8 mouse cellular contexts compared by ENCODE assay signal in genomic region chr6:99096105-99096775, GRCm38 (mm10).
A peak's percentile ranks its signal among the peaks of the same experiment; 100 is the strongest.
DNase-seq lines count a peak whose midpoint lies in the region; ATAC-seq and TF ChIP-seq lines count a peak whose summit lies in the region.

No protein-coding gene starts in this region.

- no peak overlapping the region for H3K9ac ChIP-seq in hindbrain, embryonic 14.5 days
- H3K9ac ChIP-seq in limb, embryonic 14.5 days (ENCODE audit: low read depth, low read length, severe bottlenecking), result peak overlapping the region; percentile 34
- no peak overlapping the region for H3K9ac ChIP-seq in midbrain, embryonic 13.5 days (replicated peaks)
- H3K9ac ChIP-seq in stomach, embryonic 14.5 days (replicated peaks; ENCODE audit: low read depth, low read length), result peak overlapping the region; percentile 39

- WGBS in hindbrain, embryonic 14.5 days, result 34% methylated on average over 12 of the region's 12 CpGs
- WGBS in limb, embryonic 14.5 days, result 24% methylated on average over 12 of the region's 12 CpGs
- 28% methylated on average over 12 of the region's 12 CpGs for WGBS in midbrain, embryonic 13.5 days
- 4% methylated on average over 12 of the region's 12 CpGs for WGBS in stomach, embryonic 14.5 days

- ATAC-seq in CD4-positive, CD25-positive, alpha-beta regulatory T cell, adult 4 months, result peak; percentile 69
- no peak for ATAC-seq in hindbrain, embryonic 14.5 days (ENCODE audit: low FRiP score)
- ATAC-seq in limb, embryonic 14.5 days (ENCODE audit: low FRiP score, low read depth), result no peak
- ATAC-seq in midbrain, embryonic 13.5 days, result no peak
- peak; percentile 42 for ATAC-seq in stomach, embryonic 14.5 days (ENCODE audit: insufficient number of reproducible peaks, insufficient read depth, low FRiP score, low read depth)

- peak overlapping the region; percentile 38 for H3K4me2 ChIP-seq in hindbrain, embryonic 14.5 days (replicated peaks)
- peak overlapping the region; percentile 40 for H3K4me2 ChIP-seq in limb, embryonic 14.5 days (replicated peaks; ENCODE audit: low read depth, low read length, severe bottlenecking)
- H3K4me2 ChIP-seq in midbrain, embryonic 13.5 days (replicated peaks), result peak overlapping the region; percentile 35; the same call in 1 of the 2 replicates
- peak overlapping the region; percentile 48 for H3K4me2 ChIP-seq in stomach, embryonic 14.5 days (replicated peaks; ENCODE audit: low read depth, low read length)

- no peak overlapping the region for H3K27ac ChIP-seq in hindbrain, embryonic 14.5 days
- no peak overlapping the region for H3K27ac ChIP-seq in limb, embryonic 14.5 days (replicated peaks; ENCODE audit: low read depth, low read length)
- no peak overlapping the region for H3K27ac ChIP-seq in midbrain, embryonic 13.5 days
- H3K27ac ChIP-seq in stomach, embryonic 14.5 days (ENCODE audit: low read length), result peak overlapping the region; percentile 92

- peaks cover 9% of the 10 kb centered on the region for H3K27me3 ChIP-seq in hindbrain, embryonic 14.5 days (ENCODE audit: control insufficient read depth, insufficient read depth, low read length)
- no peaks in the 10 kb centered on the region for H3K27me3 ChIP-seq in limb, embryonic 14.5 days (ENCODE audit: control insufficient read depth, insufficient read depth, low read length)
- H3K27me3 ChIP-seq in midbrain, embryonic 13.5 days, result peaks cover 7% of the 10 kb centered on the region; the same call in 1 of the 2 replicates
- no peaks in the 10 kb centered on the region for H3K27me3 ChIP-seq in stomach, embryonic 14.5 days (ENCODE audit: control insufficient read depth, insufficient read depth, low read length)

- no peaks in the 10 kb centered on the region for H3K9me3 ChIP-seq in hindbrain, embryonic 14.5 days (ENCODE audit: control insufficient read depth, low read length)
- no peaks in the 10 kb centered on the region for H3K9me3 ChIP-seq in limb, embryonic 14.5 days (ENCODE audit: control insufficient read depth, low read length)
- H3K9me3 ChIP-seq in midbrain, embryonic 13.5 days, result no peaks in the 10 kb centered on the region
- no peaks in the 10 kb centered on the region for H3K9me3 ChIP-seq in stomach, embryonic 14.5 days (ENCODE audit: control insufficient read depth, low read depth, low read length)

- no peak overlapping the region for H3K4me3 ChIP-seq in hindbrain, embryonic 14.5 days (replicated peaks; ENCODE audit: low read length)
- H3K4me3 ChIP-seq in limb, embryonic 14.5 days (replicated peaks; ENCODE audit: low read length), result peak overlapping the region; percentile 22
- H3K4me3 ChIP-seq in midbrain, embryonic 13.5 days (replicated peaks), result no peak overlapping the region
- H3K4me3 ChIP-seq in stomach, embryonic 14.5 days (ENCODE audit: low read depth, low read length), result peak overlapping the region; percentile 36

- TF ChIP-seq POLR2A in limb, embryonic 14.5 days (IDR thresholded peaks at IDR 0.05; ENCODE audit: borderline replicate concordance, extremely low read depth, insufficient read depth, insufficient read length), result no peak

- no peaks in the 10 kb centered on the region for H3K36me3 ChIP-seq in hindbrain, embryonic 14.5 days (replicated peaks; ENCODE audit: control insufficient read depth, insufficient read depth)
- H3K36me3 ChIP-seq in limb, embryonic 14.5 days (ENCODE audit: control insufficient read depth, insufficient read depth, low read length), result no peaks in the 10 kb centered on the region
- no peaks in the 10 kb centered on the region for H3K36me3 ChIP-seq in midbrain, embryonic 13.5 days
- H3K36me3 ChIP-seq in stomach, embryonic 14.5 days (ENCODE audit: control insufficient read depth, insufficient read depth, low read length), result no peaks in the 10 kb centered on the region

- peaks cover 27% of the 10 kb centered on the region for H3K4me1 ChIP-seq in hindbrain, embryonic 14.5 days (replicated peaks; ENCODE audit: control insufficient read depth, insufficient read depth, low read length)
- H3K4me1 ChIP-seq in limb, embryonic 14.5 days (ENCODE audit: control insufficient read depth, insufficient read depth, low read length), result peaks cover 29% of the 10 kb centered on the region
- H3K4me1 ChIP-seq in midbrain, embryonic 13.5 days (replicated peaks), result peaks cover 39% of the 10 kb centered on the region
- H3K4me1 ChIP-seq in stomach, embryonic 14.5 days (ENCODE audit: control insufficient read depth, insufficient read depth, low read length), result peaks cover 47% of the 10 kb centered on the region

- DNase-seq in adrenal gland, adult 2 months, result peak; percentile 50
- DNase-seq in frontal cortex, postnatal 10 days (ENCODE audit: low spot score in 2 of 2), result peak; percentile 14 to 20
- no peak for DNase-seq in hindbrain, embryonic 14.5 days (ENCODE audit: low spot score)
- peak; percentile 45 for DNase-seq in limb, embryonic 14.5 days (ENCODE audit: low spot score)
- no peak for DNase-seq in cerebellum, postnatal 14 days

Comparison
In these comparisons a context has a peak if more than half of its experiments do, and no peak if none do; other contexts are left out.
1. ATAC-seq: peak in CD4-positive, CD25-positive, alpha-beta regulatory T cell, adult 4 months (single experiment) and stomach, embryonic 14.5 days (single experiment); none in hindbrain, embryonic 14.5 days (single experiment), limb, embryonic 14.5 days (single experiment) and midbrain, embryonic 13.5 days (single experiment).
2. DNase-seq: peak in adrenal gland, adult 2 months (single experiment), frontal cortex, postnatal 10 days (2 of 2) and limb, embryonic 14.5 days (single experiment); none in hindbrain, embryonic 14.5 days (single experiment) and cerebellum, postnatal 14 days (0 of 2).
3. H3K4me3 ChIP-seq: peak in limb, embryonic 14.5 days (single experiment) and stomach, embryonic 14.5 days (single experiment); none in hindbrain, embryonic 14.5 days (single experiment) and midbrain, embryonic 13.5 days (single experiment).
4. H3K9ac ChIP-seq: peak in limb, embryonic 14.5 days (single experiment) and stomach, embryonic 14.5 days (single experiment); none in hindbrain, embryonic 14.5 days (single experiment) and midbrain, embryonic 13.5 days (single experiment).
5. Peak in every context shown above with its lines, with median percentiles within 50 percentile points of each other: H3K4me2 ChIP-seq.